Mouse (Mus musculus) liver, embryonic 16.5 days (tissue): Measurements from ENCODE around the gene Fgd6. TPM values are rescaled to one million over a fixed set of nuclear protein-coding genes. Genes with fewer than 3 reads are reported as not detected.

Experiments
- ATAC-seq: fragments of 200-750 bp; cut with Nextera tagmentation; 2 replicates; pipeline ENCODE4 v1.8.0; 2017; ENCODE audit warnings: low read depth, mild to moderate bottlenecking, moderate number of reproducible peaks, moderate library complexity
- H3K27ac ChIP-seq: fragments of 300-500 bp; sonication (generic); 2 replicates; pipeline ENCODE4 v1.5.1; 2014; ENCODE audit warnings: mild to moderate bottlenecking, low read length
- H3K27me3 ChIP-seq: fragments of 300-500 bp; sonication (generic); 2 replicates; pipeline ENCODE4 v1.6.1; 2014; ENCODE audit warnings: low read depth, low read length, mixed read lengths; ENCODE audit not compliant: control insufficient read depth, insufficient read depth
- H3K36me3 ChIP-seq: fragments of 300-500 bp; sonication (generic); 2 replicates; pipeline ENCODE4 v1.6.1; 2014; ENCODE audit warnings: mild to moderate bottlenecking; ENCODE audit not compliant: control insufficient read depth, insufficient read depth
- H3K4me1 ChIP-seq: fragments of 300-500 bp; sonication (generic); 2 replicates; pipeline ENCODE4 v1.6.1; 2014; ENCODE audit warnings: low read depth, low read length, mixed read lengths; ENCODE audit not compliant: control insufficient read depth
- H3K4me2 ChIP-seq: fragments of 300-500 bp; sonication (generic); 2 replicates; pipeline ENCODE4 v1.6.1; 2014; ENCODE audit warnings: low read depth, low read length, mixed read lengths
- H3K4me3 ChIP-seq: fragments of 300-500 bp; sonication (generic); 2 replicates; pipeline ENCODE4 v1.5.1; 2014; ENCODE audit warnings: low read depth, mild to moderate bottlenecking, low read length
- H3K9ac ChIP-seq: fragments of 300-500 bp; sonication (generic); 2 replicates; pipeline ENCODE4 v1.6.1; 2014; ENCODE audit warnings: low read depth, low read length
- H3K9me3 ChIP-seq: fragments of 300-500 bp; sonication (generic); replicated peaks from 2 replicates; pipeline ENCODE4 v1.6.1; 2016; ENCODE audit warnings: low read length; ENCODE audit not compliant: control insufficient read depth
- WGBS: fragments of 180-500 bp; shearing (Covaris S2); extraction: QIAGEN DNeasy Blood & Tissue Kit; methylation state at CpG from one replicate; pipeline ENCODE4 v1.1.7; 2014; ENCODE audit not compliant: insufficient replicate concordance; 5-methylcytosine and 5-hydroxymethylcytosine counted together
- polyA plus RNA-seq: library from polyadenylated mRNA; unstranded; fragments of >200 nt; fragmentation: Nextera tagmentation; extraction: Ambion mirVana; gene quantifications from 2 replicates; pipeline ENCODE4 v1.2.1, GENCODE M21; 2015

The Fgd6 gene
- polyA plus RNA-seq, 1 experiment from 2014 or later = 3.7 TPM

- WGBS = 77% methylated on average over 16 of the region's 16 CpGs
- H3K9ac ChIP-seq = no peak overlapping the region
- no peaks in the 10 kb centered on the region for H3K4me1 ChIP-seq
- H3K27me3 ChIP-seq = no peaks in the 10 kb centered on the region
- no peak overlapping the region for H3K27ac ChIP-seq
- no peak overlapping the region for H3K4me2 ChIP-seq
- peaks cover 25% of the 10 kb centered on the region for H3K36me3 ChIP-seq
- H3K9me3 ChIP-seq = peaks cover 3% of the 10 kb centered on the region; the same call in 1 of the 2 replicates
- no peak overlapping the region for H3K4me3 ChIP-seq
- no peak for ATAC-seq
Observed at GRCm38 (mm10) chr10:94165426-94165825, 129.6 kb downstream of the Fgd6 start.

DNA sequence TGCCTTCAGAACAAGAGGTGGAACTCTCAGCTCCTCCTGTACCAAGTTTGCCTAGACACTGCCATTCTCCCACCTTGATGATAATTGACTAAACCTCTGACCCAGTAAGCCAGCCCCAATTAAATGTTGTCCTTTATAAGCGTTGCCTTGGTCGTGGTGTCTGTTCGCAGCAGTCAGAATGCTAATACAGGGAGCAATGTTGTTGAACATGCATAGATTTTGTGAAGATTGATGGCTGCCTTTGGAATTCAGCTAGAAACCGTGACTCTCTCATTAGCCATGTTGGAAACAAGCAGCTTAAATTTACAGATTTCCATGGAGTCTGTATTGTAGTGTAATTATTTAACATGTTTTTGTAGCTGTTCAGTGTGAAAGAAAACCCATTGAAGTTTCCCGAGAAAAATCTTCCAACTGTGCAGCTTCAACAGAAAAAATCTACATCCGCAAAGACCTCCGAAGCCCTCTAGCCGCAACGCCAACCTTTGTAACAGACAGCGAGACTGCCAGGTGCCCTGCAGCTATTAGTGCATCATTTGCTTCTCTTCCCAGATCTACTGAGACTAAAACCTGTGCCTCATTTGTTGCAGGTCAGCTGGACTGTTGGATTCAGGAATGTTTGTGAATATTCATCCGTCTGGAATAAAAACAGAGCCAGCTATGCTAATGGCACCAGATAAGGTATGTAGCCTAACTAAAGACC, 131.4 kb downstream of the Fgd6 start:
- H3K27ac ChIP-seq = no peak overlapping the region
- ATAC-seq = no peak
- 82% methylated on average over 11 of the region's 11 CpGs for WGBS

DNA sequence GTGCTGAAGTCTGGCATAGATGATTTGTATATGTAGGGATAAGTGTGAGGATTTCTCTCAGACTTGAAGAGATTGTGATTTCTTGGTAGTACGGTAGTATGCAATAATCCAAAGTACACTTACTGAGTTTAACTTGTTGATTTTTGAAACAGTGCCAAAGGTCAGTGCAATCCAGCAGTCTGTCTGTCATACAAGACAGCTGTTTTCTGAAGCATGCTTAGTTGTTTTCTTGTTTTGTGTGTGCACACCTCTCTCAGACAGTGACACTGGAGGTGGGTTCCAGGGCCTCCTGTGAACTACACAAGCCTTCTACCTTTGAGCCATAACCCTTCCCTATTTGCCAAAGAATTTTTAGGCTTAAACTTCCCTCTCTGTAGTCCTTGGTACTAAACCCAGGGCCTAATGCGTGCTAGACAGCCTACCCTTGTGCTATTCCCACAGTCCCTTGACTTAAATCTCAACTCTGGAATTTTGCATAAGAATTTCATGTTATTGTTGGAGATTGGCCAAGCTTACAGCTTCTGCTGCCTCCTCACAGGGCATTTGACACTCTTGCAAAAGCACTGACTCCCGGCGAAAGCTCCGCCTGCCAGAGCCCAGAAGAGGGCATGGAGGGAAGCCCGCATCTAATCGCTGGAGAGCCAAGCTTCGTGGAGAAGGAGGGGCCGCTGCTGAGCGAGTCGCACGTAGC, 135.8 kb downstream of the Fgd6 start:
- H3K27me3 ChIP-seq = no peaks in the 10 kb centered on the region
- H3K9me3 ChIP-seq = peaks cover 3% of the 10 kb centered on the region; the same call in 1 of the 2 replicates
- no peak overlapping the region for H3K4me3 ChIP-seq
- ATAC-seq = peak; percentile 53; the same call in 1 of the 2 replicates
- WGBS = 79% methylated on average over 12 of the region's 12 CpGs
- peak overlapping the region; percentile 8; the same call in 1 of the 2 replicates for H3K4me2 ChIP-seq
- peak overlapping the region; percentile 45; the same call in 1 of the 2 replicates for H3K27ac ChIP-seq
- H3K36me3 ChIP-seq = peaks cover 25% of the 10 kb centered on the region
- no peak overlapping the region for H3K9ac ChIP-seq
- no peaks in the 10 kb centered on the region for H3K4me1 ChIP-seq

More for the DNA sequence above, 131.4 kb downstream of the Fgd6 start:
- Histone ChIP-seq H3K27me3 (no peaks in the 10 kb centered on the region), H3K9ac (no peak overlapping the region), H3K4me3 (no peak overlapping the region), H3K9me3 (peaks cover 3% of the 10 kb centered on the region; the same call in 1 of the 2 replicates), H3K4me2 (no peak overlapping the region), H3K36me3 (peaks cover 25% of the 10 kb centered on the region), H3K4me1 (no peaks in the 10 kb centered on the region)

- Histone ChIP-seq H3K4me2 (no peak overlapping the region), H3K9ac (no peak overlapping the region), H3K4me1 (no peaks in the 10 kb centered on the region), H3K4me3 (no peak overlapping the region), H3K36me3 (peaks cover 25% of the 10 kb centered on the region), H3K27me3 (no peaks in the 10 kb centered on the region), H3K9me3 (peaks cover 3% of the 10 kb centered on the region; the same call in 1 of the 2 replicates), H3K27ac (no peak overlapping the region)
- 77% methylated on average over 11 of the region's 11 CpGs for WGBS
- no peak for ATAC-seq
Observed at GRCm38 (mm10) chr10:94172137-94172536, 136.3 kb downstream of the Fgd6 start.

GRCm38 (mm10) chr10:94172706-94173105, 136.9 kb downstream of the Fgd6 start:
- H3K9me3 ChIP-seq = peaks cover 3% of the 10 kb centered on the region; the same call in 1 of the 2 replicates
- no peaks in the 10 kb centered on the region for H3K27me3 ChIP-seq
- no peak for ATAC-seq
- peaks cover 21% of the 10 kb centered on the region for H3K36me3 ChIP-seq
- H3K4me3 ChIP-seq = no peak overlapping the region
- H3K4me2 ChIP-seq = no peak overlapping the region
- no peak overlapping the region for H3K9ac ChIP-seq
- no peak overlapping the region for H3K27ac ChIP-seq
- H3K4me1 ChIP-seq = no peaks in the 10 kb centered on the region
- WGBS = 72% methylated on average over 6 of the region's 6 CpGs

- Histone ChIP-seq H3K9me3 (peaks cover 3% of the 10 kb centered on the region; the same call in 1 of the 2 replicates), H3K36me3 (peaks cover 6% of the 10 kb centered on the region), H3K4me3 (no peak overlapping the region), H3K27ac (no peak overlapping the region), H3K9ac (no peak overlapping the region), H3K27me3 (no peaks in the 10 kb centered on the region), H3K4me1 (no peaks in the 10 kb centered on the region), H3K4me2 (no peak overlapping the region)
- 62% methylated on average over 7 of the region's 7 CpGs for WGBS
- no peak for ATAC-seq
Observed at GRCm38 (mm10) chr10:94174652-94175051, 138.9 kb downstream of the Fgd6 start.

DNA sequence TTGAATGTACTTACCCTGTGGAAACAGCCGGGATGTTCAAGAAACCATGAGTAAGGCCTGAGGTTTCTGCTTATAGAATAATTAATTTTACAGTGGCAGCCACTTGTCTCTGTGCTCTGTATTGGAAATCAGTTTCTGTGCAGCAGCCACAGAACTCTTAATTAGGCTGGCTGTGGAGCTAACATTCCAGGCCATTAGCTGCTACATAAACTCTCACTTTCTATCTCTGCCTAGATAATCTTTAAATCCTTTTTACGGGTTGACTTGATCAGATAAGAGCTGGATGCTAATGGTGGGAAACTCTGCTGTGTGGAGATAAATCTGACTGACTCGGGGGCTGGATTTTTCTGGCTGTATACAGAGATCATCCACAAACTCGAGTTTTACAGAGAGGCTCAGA, 147.4 kb downstream of the Fgd6 start:
- no peak for ATAC-seq
- Histone ChIP-seq H3K27ac (no peak overlapping the region), H3K4me3 (no peak overlapping the region), H3K9me3 (no peaks in the 10 kb centered on the region), H3K4me2 (no peak overlapping the region), H3K9ac (no peak overlapping the region), H3K36me3 (no peaks in the 10 kb centered on the region), H3K4me1 (no peaks in the 10 kb centered on the region), H3K27me3 (no peaks in the 10 kb centered on the region)
- WGBS = 40% methylated on average over 4 of the region's 4 CpGs
